Mouse (Mus musculus) E14TG2a.4 (cell line): ENCODE measurements at regions not wholly inside any gene's neighbourhood (a gene's known extent, or its start where the extent isn't known, plus 50 kb on each side); places are given as distances from the start of the nearest gene placed in this dataset.

Source experiments
- CTCF ChIP-seq: conservative IDR thresholded peaks from 2 replicates; pipeline ENCODE4 v1.5.1; 2014; ENCODE audit warnings: low read length
- NANOG ChIP-seq: IDR thresholded peaks from 2 replicates; pipeline ENCODE4 v1.6.1; 2014; ENCODE audit warnings: borderline replicate concordance, low read length, mixed read lengths

DNA sequence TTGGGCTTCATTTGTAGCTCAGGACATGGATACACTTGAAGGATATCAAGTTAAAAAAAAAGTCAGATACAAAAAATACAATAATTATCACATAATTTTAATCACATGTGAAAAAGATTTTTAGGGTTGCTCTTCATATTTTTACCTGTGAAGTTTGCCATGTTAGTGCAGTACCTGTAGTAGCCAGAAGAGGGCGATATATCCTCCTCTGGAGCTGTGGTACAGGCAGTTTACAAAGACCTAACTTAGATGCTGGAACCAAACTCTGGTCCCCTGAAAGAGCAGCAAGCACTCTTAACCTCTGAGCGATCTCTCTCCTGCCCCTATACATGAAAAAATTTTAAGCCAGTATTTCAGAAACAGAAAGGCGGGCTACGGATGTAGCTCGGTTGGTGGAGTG is 153.0 kb upstream of the Cdh5 start:
- TF ChIP-seq CTCF (peak; percentile 89), NANOG (no peak)
